Mouse (Mus musculus): ENCODE measurements around the gene Shc4. TPM values are rescaled to one million over a fixed set of nuclear protein-coding genes. Genes with fewer than 3 reads are reported as not detected.

Shc4 gene
- total RNA-seq, 2 experiments from 2014 or later: 4.1 to 4.2 TPM

DNA sequence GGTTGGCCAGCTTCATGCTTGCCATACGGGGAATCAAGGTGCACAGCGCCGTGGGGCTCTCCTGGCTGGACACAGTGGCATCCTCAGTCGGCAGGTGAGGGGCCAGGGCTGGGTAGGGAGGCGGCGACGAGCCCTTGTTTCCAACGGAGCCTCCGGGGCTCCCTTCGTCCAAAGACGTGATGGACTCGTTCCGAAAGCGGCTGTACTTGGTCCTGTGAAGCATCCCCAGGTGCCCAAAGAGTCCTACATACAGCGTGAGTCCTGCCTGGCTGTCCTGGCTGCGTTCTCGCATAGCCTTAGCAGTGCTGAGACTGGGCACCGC lies 901 bp downstream of the Shc4 start:
- no peak for TF ChIP-seq CTCF (conservative IDR thresholded peaks at IDR 0.05)
- no peak for DNase-seq (ENCODE audit: low spot score in 2 of 2)
- Histone ChIP-seq H3K27ac (0 out of 2 replicates have a peak overlapping the region, but pooled peaks have one; percentile 3), H3K4me3 (peak overlapping the region; percentile 60)

DNA sequence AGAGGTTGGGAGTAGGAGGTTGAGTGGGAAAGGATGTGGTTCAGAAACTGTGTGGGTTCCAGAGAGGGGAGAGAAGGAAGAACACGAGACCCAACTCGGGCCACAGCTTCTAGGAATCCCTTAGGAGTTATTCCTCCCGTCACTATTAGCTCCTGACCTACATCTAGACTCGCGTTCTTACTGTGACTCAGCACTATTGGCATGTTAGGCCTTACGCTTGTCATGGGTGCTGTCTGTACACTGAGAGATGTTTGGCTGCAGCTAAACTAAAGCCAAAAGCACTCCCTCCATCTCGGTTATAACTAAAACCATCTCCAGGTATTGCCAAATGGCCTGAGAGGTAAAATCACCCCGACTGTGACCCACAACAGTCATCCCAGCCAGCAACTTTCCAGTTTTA lies 7.3 kb downstream of the Shc4 start:
- H3K4me3 ChIP-seq: no peak overlapping the region
- DNase-seq (ENCODE audit: low spot score in 2 of 2): no peak
- no peak for TF ChIP-seq CTCF (conservative IDR thresholded peaks at IDR 0.05)
- H3K27ac ChIP-seq: no peak overlapping the region

DNA sequence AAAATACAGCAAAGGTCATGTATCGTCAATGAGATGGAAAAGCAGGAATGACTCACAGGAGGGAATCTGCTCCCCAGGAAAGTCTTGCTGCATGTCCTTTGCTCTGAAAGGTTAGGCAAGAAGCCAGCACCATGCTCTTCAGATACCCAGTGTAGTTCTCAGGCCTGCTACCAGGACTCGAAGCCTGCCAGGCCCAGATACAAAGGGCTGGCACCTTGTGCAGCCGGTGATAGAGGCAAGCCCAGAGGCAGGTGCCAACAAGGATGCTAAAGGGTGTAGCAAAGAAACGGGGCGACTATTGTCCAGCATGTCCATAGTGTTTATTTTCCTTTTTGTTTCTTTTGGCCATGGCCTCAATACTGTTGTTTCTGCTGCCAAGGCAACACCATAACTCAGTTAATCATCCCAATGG lies 17.4 kb downstream of the Shc4 start:
- Histone ChIP-seq H3K27ac (no peak overlapping the region), H3K4me3 (no peak overlapping the region)
- TF ChIP-seq CTCF (conservative IDR thresholded peaks at IDR 0.05): no peak
- no peak for DNase-seq (ENCODE audit: low spot score in 2 of 2)

DNA sequence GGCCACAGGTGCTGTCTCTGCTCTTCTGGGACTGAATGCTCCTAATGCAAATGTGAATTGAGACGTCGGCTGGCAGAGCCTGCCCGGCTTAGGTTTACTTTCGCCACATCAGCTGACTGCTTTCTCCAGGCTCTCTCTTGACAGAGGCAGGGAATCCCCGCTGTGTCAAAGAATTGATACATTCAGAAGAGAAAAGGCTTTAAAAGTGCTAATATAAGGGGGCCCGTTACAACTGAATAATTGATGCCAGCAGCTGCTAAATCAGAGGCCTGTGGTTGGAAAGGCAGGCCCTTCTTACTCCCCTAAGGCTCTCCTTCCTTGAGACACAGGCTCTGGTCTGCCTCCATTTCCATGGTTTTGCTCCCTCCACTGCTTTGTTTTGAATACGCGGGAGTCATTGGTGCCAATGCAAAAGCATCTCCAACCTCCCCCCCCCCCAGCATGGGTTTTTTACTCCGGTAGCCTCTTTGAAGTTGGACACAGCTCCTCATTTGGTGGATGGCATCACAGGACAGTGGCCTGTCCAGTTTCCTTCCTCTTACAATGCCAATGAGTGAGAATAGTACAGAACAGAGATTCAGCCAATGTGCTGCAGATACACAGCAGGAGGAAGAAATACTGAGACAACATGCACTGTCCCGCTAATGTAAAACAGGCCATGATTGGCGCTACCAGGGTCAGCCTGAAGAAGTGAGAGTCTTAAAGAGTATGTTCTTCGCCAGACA lies 18.9 kb downstream of the Shc4 start:
- DNase-seq (ENCODE audit: low spot score in 2 of 2): no peak
- H3K4me3 ChIP-seq: no peak overlapping the region
- TF ChIP-seq CTCF (conservative IDR thresholded peaks at IDR 0.05): no peak
- H3K27ac ChIP-seq: no peak overlapping the region

DNA sequence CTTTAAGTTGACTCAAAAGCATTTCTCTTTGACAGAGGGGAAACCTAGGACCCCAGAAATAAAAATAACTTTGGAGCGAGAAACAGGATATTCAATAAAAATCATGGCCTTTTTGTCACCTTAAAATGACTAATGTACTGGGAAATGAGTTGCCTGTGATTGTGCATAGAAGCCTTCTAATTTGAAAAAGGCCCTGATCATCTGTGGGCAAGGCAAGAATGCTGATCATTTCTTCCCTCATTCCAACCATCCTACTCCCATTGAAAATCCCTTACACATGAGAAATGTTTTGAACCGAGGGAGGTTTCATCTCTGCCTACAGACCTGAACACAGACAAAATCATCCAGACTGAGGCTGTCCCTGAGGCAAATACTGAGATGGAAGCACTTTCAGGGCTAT lies 21.1 kb downstream of the Shc4 start:
- Histone ChIP-seq H3K27ac (no peak overlapping the region), H3K4me3 (no peak overlapping the region)
- DNase-seq (ENCODE audit: low spot score in 2 of 2): no peak
- TF ChIP-seq CTCF (conservative IDR thresholded peaks at IDR 0.05): no peak

DNA sequence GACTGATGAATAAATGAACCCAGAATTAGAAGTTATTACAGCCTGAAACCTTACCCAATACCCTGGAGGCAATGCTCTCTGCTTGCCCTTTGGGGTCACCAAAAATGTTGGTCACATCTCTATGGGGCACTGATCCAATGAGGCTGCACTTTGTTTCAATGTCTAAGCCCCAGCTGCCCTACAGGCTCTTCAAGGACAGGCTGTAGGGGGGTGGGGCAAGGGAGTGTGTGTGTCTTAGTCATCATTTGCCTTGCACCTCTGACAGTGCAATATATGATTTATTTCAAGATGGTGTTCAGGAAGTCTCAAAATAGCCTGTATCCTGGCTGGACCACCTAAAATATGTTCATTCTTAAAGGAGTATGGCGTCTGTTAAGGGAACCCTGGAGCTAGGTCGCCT lies 22.3 kb downstream of the Shc4 start:
- Histone ChIP-seq H3K27ac (no peak overlapping the region), H3K4me3 (no peak overlapping the region)
- DNase-seq (ENCODE audit: low spot score in 2 of 2): no peak
- TF ChIP-seq CTCF (conservative IDR thresholded peaks at IDR 0.05): no peak

DNA sequence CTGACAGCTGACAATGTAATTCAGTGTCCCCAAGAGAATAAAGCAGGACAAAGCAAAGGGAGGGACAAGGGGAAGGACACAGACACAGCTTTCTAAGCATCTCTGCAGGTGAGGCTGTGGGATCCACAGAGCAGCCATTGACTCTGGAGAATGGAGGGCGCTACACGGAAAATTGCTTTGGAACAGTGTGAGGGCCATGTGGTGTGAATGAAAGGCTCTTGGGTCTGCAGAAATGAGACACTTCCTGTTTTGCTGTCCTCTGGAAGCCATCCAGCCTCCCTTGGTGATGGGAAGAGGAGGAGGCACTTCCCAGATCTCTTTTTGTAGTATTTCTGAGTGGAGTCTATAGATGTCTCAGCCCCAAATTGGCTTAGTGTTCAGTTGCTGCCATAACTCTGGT lies 27.7 kb downstream of the Shc4 start:
- DNase-seq (ENCODE audit: low spot score in 2 of 2): no peak
- Histone ChIP-seq H3K27ac (0 out of 2 replicates have a peak overlapping the region, but pooled peaks have one; percentile 18), H3K4me3 (no peak overlapping the region)
- no peak for TF ChIP-seq CTCF (conservative IDR thresholded peaks at IDR 0.05)

DNA sequence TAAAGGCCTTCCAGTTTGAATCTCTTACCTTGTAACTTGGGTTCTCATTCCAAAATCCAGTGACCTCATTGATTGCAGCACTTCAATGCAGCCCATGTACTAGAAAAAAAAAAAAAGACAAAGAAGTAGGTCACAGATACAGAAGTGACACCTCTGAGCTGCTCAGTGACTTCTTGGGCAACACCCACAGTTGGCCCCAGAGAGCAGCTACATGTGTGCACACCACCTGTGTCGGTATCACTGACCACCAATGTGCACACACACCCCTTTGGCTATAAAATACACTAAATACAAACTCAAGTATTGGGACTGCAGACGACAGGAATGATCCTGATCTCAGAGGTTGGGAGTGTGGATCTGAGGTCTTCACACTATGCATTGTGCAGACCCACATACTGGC lies 29.1 kb downstream of the Shc4 start:
- TF ChIP-seq CTCF (conservative IDR thresholded peaks at IDR 0.05): no peak
- H3K4me3 ChIP-seq: no peak overlapping the region
- DNase-seq (ENCODE audit: low spot score in 2 of 2): no peak
- no peak overlapping the region for H3K27ac ChIP-seq

DNA sequence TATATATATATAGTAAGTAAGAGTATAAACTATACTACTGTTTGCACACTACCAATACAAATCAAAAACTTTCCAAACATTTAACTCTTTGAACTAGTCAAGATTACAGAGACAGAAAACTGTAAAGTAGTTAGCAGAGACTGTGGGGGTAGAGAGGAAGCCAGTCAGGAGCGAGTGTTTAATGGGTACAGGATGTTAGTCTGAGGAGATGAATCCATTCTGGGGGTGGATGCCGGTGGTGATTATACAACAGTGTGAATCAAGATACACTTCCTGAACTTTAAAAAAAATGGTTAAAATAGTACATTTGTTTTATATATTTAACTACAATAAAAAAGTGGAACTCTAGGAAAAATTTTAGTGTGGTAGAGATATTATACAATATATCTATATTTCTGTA lies 31.9 kb downstream of the Shc4 start:
- no peak overlapping the region for H3K27ac ChIP-seq
- DNase-seq (ENCODE audit: low spot score in 2 of 2): no peak
- H3K4me3 ChIP-seq: no peak overlapping the region
- no peak for TF ChIP-seq CTCF (conservative IDR thresholded peaks at IDR 0.05)

DNA sequence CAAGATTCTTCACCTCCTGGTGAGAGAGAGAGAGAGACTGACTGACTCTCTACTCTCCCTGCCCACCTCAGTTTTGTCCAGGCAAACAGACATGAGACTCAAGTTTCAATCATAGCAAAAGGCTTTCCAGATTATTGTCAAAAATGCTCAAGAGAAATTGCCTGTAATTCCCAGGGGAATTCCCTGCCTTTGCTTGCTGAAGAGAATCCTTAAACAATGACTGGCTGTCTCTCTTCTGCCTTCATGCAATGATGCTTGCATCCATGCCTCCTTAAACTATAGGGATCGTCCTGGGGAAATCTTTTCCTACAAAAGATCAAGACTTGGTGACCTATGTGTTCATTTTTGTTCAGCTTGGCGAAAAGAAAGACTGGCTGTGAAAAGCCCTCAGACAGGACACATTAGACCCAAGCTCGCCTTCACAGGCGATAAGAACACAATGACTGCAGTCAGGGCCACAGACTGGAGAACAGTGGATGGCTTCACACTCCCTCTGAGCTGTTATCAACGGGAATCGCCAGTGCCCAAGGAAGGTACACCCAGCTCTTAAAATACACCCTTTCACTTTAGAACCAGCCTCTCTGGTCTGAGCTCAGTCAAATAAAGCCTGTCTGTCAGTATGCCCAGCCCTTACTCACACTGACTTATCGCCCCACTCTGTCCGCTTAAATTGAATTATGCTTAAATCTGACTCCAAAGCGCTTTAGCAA lies 38.4 kb downstream of the Shc4 start:
- no peak for TF ChIP-seq CTCF (conservative IDR thresholded peaks at IDR 0.05)
- Histone ChIP-seq H3K4me3 (no peak overlapping the region), H3K27ac (peak overlapping the region; percentile 71; the same call in 1 of the 2 replicates)
- DNase-seq (ENCODE audit: low spot score in 2 of 2): no peak

DNA sequence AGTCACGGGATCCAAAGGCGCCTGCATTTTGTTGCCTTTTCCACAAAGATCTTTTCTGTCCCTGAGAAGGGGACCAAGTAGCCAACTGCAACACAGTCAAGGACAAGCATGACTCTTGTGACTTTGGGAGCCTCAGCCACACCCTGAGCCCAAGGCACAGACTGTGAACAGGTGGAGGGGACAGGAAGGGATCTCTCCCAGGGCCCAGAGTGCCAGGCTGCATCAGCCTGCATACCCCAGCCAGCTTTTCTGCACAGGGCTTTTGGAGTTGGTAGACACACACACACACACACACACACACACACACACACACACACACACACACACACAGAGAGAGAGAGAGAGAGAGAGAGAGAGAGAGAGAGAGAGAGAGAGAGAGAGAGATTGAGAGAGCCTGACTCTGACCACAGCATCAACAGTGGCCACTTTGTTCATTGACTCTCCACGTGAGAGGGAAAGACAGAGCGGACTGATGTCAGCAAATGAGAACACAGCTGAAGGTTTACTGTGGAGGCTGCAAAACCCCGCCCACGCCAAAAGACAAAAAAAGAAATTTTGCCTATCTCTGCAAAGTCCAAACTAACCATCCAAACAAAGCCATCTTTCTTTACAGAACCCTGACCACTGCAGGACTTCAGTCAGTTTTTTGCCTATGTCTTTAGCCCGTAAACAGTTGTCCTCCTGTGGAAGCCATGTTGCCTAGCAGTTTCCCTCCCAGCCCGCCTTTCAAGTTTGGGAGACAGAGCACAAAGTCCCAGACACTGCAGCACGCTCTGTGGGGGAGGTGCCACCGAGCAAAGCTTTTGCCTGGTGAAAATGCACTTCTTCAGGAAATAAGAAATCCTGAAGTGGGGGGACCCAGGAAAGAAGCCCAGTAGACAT lies 39.1 kb downstream of the Shc4 start:
- Histone ChIP-seq H3K4me3 (no peak overlapping the region), H3K27ac (peak overlapping the region; percentile 71; the same call in 1 of the 2 replicates)
- no peak for DNase-seq (ENCODE audit: low spot score in 2 of 2)
- TF ChIP-seq CTCF (conservative IDR thresholded peaks at IDR 0.05): no peak

DNA sequence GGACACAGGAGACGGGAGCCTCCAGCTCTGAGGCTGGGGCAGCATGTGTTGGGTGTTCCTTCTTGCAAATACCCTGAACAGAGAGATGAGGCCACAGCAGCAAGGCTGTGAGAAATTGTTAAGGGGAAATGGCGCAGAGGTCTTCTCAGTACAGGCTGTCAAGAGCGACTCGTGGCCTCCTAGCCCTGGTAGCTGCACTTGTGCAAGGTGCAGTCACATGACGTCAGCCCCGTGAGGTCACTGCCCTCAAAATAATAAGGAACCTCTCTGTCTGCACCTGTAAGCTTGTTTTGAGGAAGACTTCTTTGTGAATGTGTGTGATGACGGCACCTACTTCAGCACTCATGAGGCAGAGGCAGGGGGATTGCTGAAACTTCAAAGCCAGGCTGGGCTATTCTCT lies 40.1 kb downstream of the Shc4 start:
- no peak for DNase-seq (ENCODE audit: low spot score in 2 of 2)
- no peak for TF ChIP-seq CTCF (conservative IDR thresholded peaks at IDR 0.05)
- Histone ChIP-seq H3K27ac (peak overlapping the region; percentile 15; the same call in 1 of the 2 replicates), H3K4me3 (no peak overlapping the region)

DNA sequence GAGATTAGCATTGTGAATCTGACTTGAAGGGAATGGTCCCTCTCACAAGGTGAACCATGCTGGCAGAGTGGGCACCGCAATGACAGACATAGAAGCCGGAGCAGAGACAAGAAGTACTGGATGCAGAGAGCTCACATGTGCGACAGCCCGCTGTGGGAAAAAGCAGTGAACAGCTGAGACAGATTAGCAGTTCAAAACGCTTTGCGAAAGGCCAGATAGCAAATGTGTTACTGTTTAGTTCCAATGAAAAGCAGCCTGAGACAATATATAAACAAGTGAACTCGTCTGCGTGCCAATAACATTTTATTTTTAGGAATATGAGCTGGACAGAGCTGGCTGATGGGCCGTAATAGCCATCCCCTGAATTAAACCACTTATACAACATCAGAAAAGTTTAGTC lies 42.1 kb downstream of the Shc4 start:
- no peak for DNase-seq (ENCODE audit: low spot score in 2 of 2)
- Histone ChIP-seq H3K4me3 (no peak overlapping the region), H3K27ac (0 out of 2 replicates have a peak overlapping the region, but pooled peaks have one; percentile 0)
- TF ChIP-seq CTCF (conservative IDR thresholded peaks at IDR 0.05): no peak

Data from layer of hippocampus, adult 2 months (tissue).